Mouse (Mus musculus) cerebellum, adult 9-10 months (tissue): ENCODE data around the gene Cdc34.

ENCODE experiments used
- DNase-seq: peaks from one replicate; pipeline ENCODE4 v3.0.0; 2022

The Cdc34 gene

GRCm38 (mm10) chr10:79723047-79723446 lies 41.1 kb downstream of the Cdc34 start:
- no peak for DNase-seq

- no peak for DNase-seq
These were observed 41.7 kb downstream of the Cdc34 start for GRCm38 (mm10) chr10:79723692-79724091.

- no peak for DNase-seq
These were observed 44.1 kb downstream of the Cdc34 start for GRCm38 (mm10) chr10:79726090-79726489.

GRCm38 (mm10) chr10:79728323-79729249 lies 46.6 kb downstream of the Cdc34 start:
- no peak for DNase-seq

GRCm38 (mm10) chr10:79729357-79729965 lies 47.5 kb downstream of the Cdc34 start:
- DNase-seq = no peak

GRCm38 (mm10) chr10:79732500-79732899 lies 50.5 kb downstream of the Cdc34 start:
- DNase-seq = no peak

GRCm38 (mm10) chr10:79733847-79734246 lies 51.9 kb downstream of the Cdc34 start:
- DNase-seq = no peak

GRCm38 (mm10) chr10:79735361-79735760 lies 53.4 kb downstream of the Cdc34 start:
- DNase-seq = no peak

- no peak for DNase-seq
These were observed 54.7 kb downstream of the Cdc34 start for GRCm38 (mm10) chr10:79736706-79737105.
